In genomic region chrX:59134166-59134861, GRCm38 (mm10) we compare ENCODE assay signal across 9 mouse cellular contexts.
DNase-seq lines count a peak whose midpoint lies in the region; ATAC-seq and TF ChIP-seq lines count a peak whose summit lies in the region.
"Had no signal": no experiment of that assay in that cellular context is flagged by ENCODE, and none has a peak within 500 bp of the region (broad histone marks: within the 10 kb centered on the region; RNA-seq: fewer than 3 reads in every experiment).

No protein-coding gene starts in this region.

- peak; percentile 82 for ATAC-seq in forebrain, embryonic 14.5 days
- ATAC-seq in hindbrain, embryonic 15.5 days (ENCODE audit: low FRiP score, low read depth), result peak; percentile 87
- peak; percentile 73 for ATAC-seq in neural tube, embryonic 11.5 days (ENCODE audit: insufficient read depth, low FRiP score, low TSS enrichment)

- peak; percentile 18 for DNase-seq in gastrocnemius, adult 2 months
- DNase-seq in gastrocnemius, adult 18-20 months (ENCODE audit: low spot score), result no peak
- DNase-seq in brain, embryonic 14.5 days (ENCODE audit: low read depth), result peak; percentile 56
- DNase-seq in forebrain, embryonic 14.5 days (ENCODE audit: low spot score), result peak; percentile 35
- DNase-seq in left cerebral cortex, postnatal 14 days (ENCODE audit: low spot score in 2 of 2), result peak; percentile 15 to 31
- peak; percentile 34 for DNase-seq in neural tube, embryonic 11.5 days (ENCODE audit: low spot score)

- H3K4me1 ChIP-seq in forebrain, embryonic 14.5 days (ENCODE audit: control insufficient read depth, insufficient read depth, low read length), result no peaks in the 10 kb centered on the region
- H3K4me1 ChIP-seq in hindbrain, embryonic 15.5 days (replicated peaks), result no peaks in the 10 kb centered on the region; the same call in 1 of the 2 replicates
- no peaks in the 10 kb centered on the region for H3K4me1 ChIP-seq in neural tube, embryonic 11.5 days (ENCODE audit: control insufficient read depth, insufficient read depth, low read length)
- no peaks in the 10 kb centered on the region; the same call in 1 of the 2 replicates for H3K4me1 ChIP-seq in testis, adult 2 months (ENCODE audit: control insufficient read depth, insufficient read depth, low read length)

- H3K4me2 ChIP-seq in forebrain, embryonic 14.5 days (ENCODE audit: low read length), result peak overlapping the region; percentile 64
- peak overlapping the region; percentile 68 for H3K4me2 ChIP-seq in hindbrain, embryonic 15.5 days
- peak overlapping the region; percentile 59 for H3K4me2 ChIP-seq in neural tube, embryonic 11.5 days (ENCODE audit: low read depth)

- no peak for TF ChIP-seq CTCF in gastrocnemius, adult 2 months (IDR thresholded peaks at IDR 0.05)
- TF ChIP-seq CTCF in brain, embryonic 14.5 days (IDR thresholded peaks at IDR 0.05; ENCODE audit: borderline replicate concordance, extremely low read depth, insufficient read depth, insufficient read length), result no peak
- TF ChIP-seq CTCF in testis, adult 2 months (IDR thresholded peaks at IDR 0.05; ENCODE audit: control insufficient read depth, insufficient read depth, insufficient replicate concordance, low read depth, low read length), result no peak

- no peaks in the 10 kb centered on the region for H3K27me3 ChIP-seq in forebrain, embryonic 14.5 days (replicated peaks; ENCODE audit: control insufficient read depth, insufficient read depth, low read length)
- H3K27me3 ChIP-seq in hindbrain, embryonic 15.5 days, result no peaks in the 10 kb centered on the region
- H3K27me3 ChIP-seq in neural tube, embryonic 11.5 days (ENCODE audit: control insufficient read depth, insufficient read depth, low read length), result no peaks in the 10 kb centered on the region
- no peaks in the 10 kb centered on the region for H3K27me3 ChIP-seq in testis, adult 2 months (ENCODE audit: control insufficient read depth, insufficient read depth, low read length)
- H3K27me3 ChIP-seq: CH12.LX had no signal

- 31% methylated on average over 74 of the region's 75 CpGs for WGBS in forebrain, embryonic 14.5 days
- 15% methylated on average over 45 of the region's 75 CpGs for WGBS in hindbrain, embryonic 15.5 days
- 16% methylated on average over 40 of the region's 75 CpGs for WGBS in neural tube, embryonic 11.5 days

- H3K9ac ChIP-seq in forebrain, embryonic 14.5 days (ENCODE audit: low read length), result peak overlapping the region; percentile 67
- H3K9ac ChIP-seq in hindbrain, embryonic 15.5 days, result peak overlapping the region; percentile 48
- H3K9ac ChIP-seq in neural tube, embryonic 11.5 days (ENCODE audit: low read length), result peak overlapping the region; percentile 52

- H3K36me3 ChIP-seq in forebrain, embryonic 14.5 days (ENCODE audit: control insufficient read depth, insufficient read depth, low read length), result no peaks in the 10 kb centered on the region
- no peaks in the 10 kb centered on the region for H3K36me3 ChIP-seq in hindbrain, embryonic 15.5 days
- H3K36me3 ChIP-seq in neural tube, embryonic 11.5 days (ENCODE audit: control insufficient read depth, insufficient read depth, low read length), result no peaks in the 10 kb centered on the region
- no peaks in the 10 kb centered on the region for H3K36me3 ChIP-seq in testis, adult 2 months (ENCODE audit: control insufficient read depth, insufficient read depth, low read length)

- H3K27ac ChIP-seq in gastrocnemius, adult 2 months, result no peak overlapping the region
- H3K27ac ChIP-seq in forebrain, embryonic 14.5 days (ENCODE audit: low read depth, low read length), result peak overlapping the region; percentile 63
- H3K27ac ChIP-seq in hindbrain, embryonic 15.5 days (replicated peaks), result peak overlapping the region; percentile 68
- no peak overlapping the region for H3K27ac ChIP-seq in neural tube, embryonic 11.5 days (ENCODE audit: low read depth, low read length)
- H3K27ac ChIP-seq in testis, adult 2 months (ENCODE audit: control insufficient read depth, insufficient read depth, low read depth, low read length), result peak overlapping the region; percentile 11; the same call in 1 of the 2 replicates

- H3K9me3 ChIP-seq in forebrain, embryonic 14.5 days (replicated peaks; ENCODE audit: control insufficient read depth, low read length), result no peaks in the 10 kb centered on the region
- H3K9me3 ChIP-seq in hindbrain, embryonic 15.5 days, result no peaks in the 10 kb centered on the region
- no peaks in the 10 kb centered on the region for H3K9me3 ChIP-seq in neural tube, embryonic 11.5 days (ENCODE audit: control insufficient read depth, low read length)

- peak overlapping the region; percentile 70 for H3K4me3 ChIP-seq in gastrocnemius, adult 2 months
- peak overlapping the region; percentile 50 for H3K4me3 ChIP-seq in forebrain, embryonic 14.5 days (ENCODE audit: low read depth, low read length)
- peak overlapping the region; percentile 58 for H3K4me3 ChIP-seq in hindbrain, embryonic 15.5 days
- peak overlapping the region; percentile 50 for H3K4me3 ChIP-seq in neural tube, embryonic 11.5 days (ENCODE audit: low read depth, low read length)
- peak overlapping the region; percentile 82 for H3K4me3 ChIP-seq in testis, adult 2 months (ENCODE audit: control insufficient read depth, low read depth, low read length)

- intact Hi-C loops in gastrocnemius, adult 2 months (cut with DNase I), result no loop called here
- intact Hi-C loops in left cerebral cortex, postnatal 14 days (cut with DNase I), result loop anchor here (2.0 to 10.0 kb wide), 2 partner anchors 320 to 514 kb away; no protein-coding TSS in a partner anchor

- no peak for TF ChIP-seq POLR2A in brain, embryonic 14.5 days (IDR thresholded peaks at IDR 0.05; ENCODE audit: borderline replicate concordance, extremely low read depth, insufficient read depth, insufficient read length, poor library complexity, severe bottlenecking)
- no peak for TF ChIP-seq POLR2A in testis, adult 2 months (IDR thresholded peaks at IDR 0.05; ENCODE audit: control insufficient read depth, low read depth, low read length)

Comparison
In these comparisons a context has a peak if more than half of its experiments do, and no peak if none do; other contexts are left out.
1. H3K27ac ChIP-seq: peak in forebrain, embryonic 14.5 days (single experiment), hindbrain, embryonic 15.5 days (single experiment) and testis, adult 2 months (single experiment); none in gastrocnemius, adult 2 months (single experiment) and neural tube, embryonic 11.5 days (single experiment).
2. Peak in every context shown above with its lines, with median percentiles within 50 percentile points of each other: H3K4me3 ChIP-seq, ATAC-seq, H3K4me2 ChIP-seq and H3K9ac ChIP-seq.